Mouse (Mus musculus) frontal cortex, adult (tissue): ENCODE measurements at regions not wholly inside any gene's neighbourhood (a gene's known extent, or its start where the extent isn't known, plus 50 kb on each side); places are given as distances from the start of the nearest gene placed in this dataset.
"Not testable (repeated sequence)": the region's sequence is repeated elsewhere in the genome, so short reads cannot be mapped to it uniquely, and the experiment has no call there.

Source experiments
- ATAC-seq: cut with Nextera tagmentation; 2 replicates; pipeline ENCODE4 v1.9.2; 2017; ENCODE audit warnings: mild to moderate bottlenecking, moderate library complexity, mixed read lengths; ENCODE audit not compliant: low TSS enrichment

DNA sequence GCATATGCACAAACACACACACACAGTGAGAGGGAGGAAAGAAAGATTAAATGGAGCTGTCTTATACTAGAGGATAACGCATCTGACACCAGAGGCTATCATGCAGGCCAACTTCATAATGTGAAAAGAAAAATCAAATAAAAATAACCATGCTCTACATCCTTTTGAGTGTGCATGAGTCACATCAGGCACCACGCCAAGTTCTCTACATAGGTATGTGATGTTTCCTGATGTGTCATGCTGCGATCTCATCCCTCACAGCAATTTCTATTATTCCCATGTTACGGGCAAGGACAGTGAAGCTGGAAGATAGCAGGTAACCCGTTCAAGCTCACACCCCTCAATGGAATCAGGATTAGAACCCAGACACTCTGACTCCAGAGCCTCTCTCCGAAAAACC, 346.4 kb upstream of the Rgma start:
- no peak for ATAC-seq

DNA sequence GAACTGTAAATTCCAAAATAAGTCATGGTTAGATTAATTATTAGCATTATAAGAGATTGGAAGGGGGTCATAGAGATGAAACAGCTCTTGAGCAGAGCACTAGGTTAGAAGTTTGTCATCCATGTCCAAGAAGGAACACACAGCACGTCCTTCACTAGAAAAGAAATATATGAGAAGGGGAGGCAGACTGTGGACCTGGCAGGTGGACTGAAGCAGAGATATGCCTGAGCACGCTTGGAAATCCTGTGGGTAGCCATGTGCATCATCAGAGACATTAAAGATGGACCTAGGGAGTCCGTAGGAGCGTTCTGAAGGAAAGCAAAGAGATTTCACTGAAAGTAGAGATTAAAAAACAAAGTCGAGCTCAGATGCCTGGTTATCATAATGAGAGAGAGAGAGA, 343.9 kb upstream of the Rgma start:
- ATAC-seq, result no peak

DNA sequence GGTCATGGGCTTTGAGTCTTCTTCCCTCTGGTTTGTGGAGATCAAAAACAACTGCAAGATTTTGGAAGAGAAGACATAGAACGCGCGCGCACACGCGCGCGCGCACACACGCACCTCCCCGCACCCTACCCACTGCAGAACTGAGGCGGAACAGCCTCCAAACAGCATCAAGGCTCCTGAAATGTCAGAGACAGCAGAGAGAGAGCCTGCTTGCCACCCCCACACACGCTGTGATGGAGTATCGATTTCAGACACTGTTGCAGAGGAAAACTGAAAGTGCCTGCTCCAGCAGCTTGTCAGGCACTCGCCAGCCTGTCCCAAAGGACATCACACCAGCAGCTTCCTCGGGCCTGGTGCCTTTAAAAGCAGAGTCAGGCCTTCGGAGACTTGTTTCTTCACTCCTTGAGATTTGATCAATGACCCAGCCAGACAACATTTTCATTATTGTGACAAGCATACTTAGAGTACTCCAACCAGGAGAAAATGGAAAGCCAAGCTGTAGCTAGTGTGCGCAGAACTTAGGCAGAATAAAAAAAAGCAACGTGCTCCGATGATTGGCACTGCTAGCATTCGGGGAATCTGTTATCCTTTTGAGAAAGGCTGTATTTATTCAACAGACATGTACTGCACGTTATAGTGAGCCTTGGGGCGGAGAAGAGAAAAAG, 342.9 kb upstream of the Rgma start:
- ATAC-seq, result peak; percentile 92

DNA sequence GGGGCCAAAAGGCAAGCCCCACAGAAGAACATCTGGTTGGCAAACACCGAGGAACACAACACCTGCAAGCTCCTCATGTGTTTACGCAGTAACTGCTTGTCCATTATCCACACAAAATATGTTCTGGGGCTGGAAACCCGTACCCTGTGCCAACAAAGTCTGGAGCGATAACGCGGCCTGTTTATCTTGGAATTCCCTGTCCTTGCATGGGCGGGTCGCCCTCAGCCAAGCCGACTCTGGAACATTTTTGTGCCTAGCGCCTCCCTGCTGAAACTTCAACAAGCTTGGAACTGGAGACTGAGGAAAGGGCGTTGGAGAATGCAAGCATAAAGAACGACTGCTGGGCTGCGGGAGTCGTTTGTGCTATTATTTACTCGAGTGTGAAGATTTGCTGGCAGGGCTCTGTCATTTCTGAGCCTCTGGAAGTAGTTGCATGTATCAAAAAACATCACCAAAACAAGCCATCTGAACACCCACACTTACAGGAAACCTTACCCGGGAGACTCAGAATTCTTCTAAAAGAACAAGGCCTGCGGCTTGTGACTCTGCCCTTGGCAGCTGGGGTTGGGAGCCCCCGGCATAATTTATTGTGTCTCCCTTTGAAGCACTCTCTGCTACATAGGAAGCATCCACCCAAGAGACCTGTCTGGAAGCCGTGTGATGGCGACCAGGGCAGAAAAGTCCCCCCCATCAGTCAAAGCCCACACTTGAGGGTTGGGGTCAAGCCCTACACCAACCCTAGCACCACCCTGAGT, 338.3 kb upstream of the Rgma start:
- peak; percentile 45 for ATAC-seq

DNA sequence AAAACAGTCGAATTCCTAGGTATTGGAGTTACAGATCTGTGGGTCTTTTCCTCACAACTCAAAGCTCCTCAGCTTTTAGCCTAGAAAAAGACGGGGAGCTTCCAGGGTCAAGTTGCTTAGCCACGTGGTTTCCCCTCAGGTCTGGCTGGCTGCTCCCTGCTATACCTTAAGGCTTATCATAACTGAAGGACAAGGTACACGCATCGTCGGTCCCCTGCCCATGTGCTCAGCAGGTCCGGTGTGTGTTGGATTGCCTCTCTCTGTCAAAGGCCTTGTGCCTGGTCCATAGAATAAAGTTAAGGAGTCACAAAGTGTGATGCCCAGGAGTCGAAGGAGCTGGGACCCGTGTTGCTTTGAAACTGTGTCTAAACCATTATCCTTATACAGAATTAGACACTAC, 337.7 kb upstream of the Rgma start:
- no peak for ATAC-seq

DNA sequence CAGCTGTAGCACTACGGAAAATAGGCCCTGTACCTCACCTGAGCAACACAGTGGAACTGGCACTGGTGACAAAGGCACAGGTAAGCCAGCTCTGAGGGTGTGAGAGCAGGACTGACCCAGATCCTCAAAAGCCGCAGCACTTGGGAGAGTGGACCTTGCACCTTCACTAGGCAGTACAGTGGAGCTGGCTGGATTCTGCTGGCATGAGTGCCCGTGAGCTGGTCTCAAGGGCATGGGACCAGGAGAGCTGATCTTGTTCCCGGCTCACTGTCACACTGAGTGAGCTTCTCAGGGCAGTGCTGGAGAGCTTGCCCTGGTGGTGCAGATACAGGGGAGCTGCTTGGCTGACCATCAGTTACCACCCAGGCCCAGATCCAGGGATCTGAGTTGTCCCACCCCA, 335.4 kb upstream of the Rgma start:
- no peak for ATAC-seq

DNA sequence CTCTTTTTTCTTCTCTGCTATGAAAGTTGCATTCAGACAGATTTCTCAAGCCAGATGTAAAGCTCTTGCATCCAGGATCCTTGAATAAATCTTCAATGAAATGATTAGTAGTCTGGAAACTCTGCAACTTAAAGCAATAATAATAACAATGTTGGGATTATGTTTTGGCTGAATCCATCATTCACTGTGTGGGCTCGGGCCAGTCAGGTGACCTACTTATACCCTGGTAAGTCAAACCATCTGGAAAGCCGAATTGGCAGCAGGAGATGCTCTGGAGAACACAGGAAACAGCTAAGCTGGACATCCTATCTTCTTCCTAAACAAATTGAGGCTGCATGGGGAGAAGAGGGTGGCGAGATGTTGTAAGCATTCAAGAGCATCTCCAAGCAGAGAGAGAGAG, 331.0 kb upstream of the Rgma start:
- no peak for ATAC-seq

DNA sequence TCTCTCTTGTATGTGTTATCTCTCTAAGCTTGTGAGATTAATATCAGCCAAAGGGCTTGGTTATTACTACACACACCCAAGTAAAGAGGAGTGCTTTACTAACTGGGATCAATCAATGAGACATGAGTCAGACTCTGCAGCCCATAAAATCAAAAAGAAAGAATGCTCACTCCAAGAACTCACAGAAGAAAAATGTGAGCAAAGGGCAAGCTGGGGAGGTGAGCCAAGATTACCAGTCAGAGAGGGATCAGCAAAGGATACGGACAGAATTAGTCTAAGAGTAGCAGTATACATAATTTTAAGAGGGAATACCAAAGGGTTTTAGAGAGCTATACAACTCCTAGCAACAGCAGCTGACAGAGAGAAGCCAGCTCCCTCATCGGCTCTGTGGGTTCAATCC, 319.4 kb upstream of the Rgma start:
- ATAC-seq, result no peak

DNA sequence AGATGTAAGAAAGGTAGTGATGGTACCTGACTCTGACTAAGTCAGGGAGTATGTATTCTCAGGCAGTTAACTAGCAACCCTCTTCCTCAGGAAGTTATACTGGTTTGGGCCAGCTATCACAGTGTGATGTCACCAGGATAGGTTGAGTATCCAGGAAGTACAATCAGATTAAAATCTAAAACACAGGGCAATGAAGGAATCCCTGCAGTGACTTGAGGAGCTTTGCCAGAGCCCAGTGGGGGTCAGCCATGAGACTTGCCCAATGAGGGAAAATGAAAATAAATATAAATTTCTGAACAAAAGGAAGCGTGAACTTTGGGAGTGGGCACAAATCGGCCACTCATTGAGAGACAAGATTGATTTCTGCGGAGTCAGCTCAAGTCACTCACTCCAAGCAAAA, 311.8 kb upstream of the Rgma start:
- no peak for ATAC-seq

DNA sequence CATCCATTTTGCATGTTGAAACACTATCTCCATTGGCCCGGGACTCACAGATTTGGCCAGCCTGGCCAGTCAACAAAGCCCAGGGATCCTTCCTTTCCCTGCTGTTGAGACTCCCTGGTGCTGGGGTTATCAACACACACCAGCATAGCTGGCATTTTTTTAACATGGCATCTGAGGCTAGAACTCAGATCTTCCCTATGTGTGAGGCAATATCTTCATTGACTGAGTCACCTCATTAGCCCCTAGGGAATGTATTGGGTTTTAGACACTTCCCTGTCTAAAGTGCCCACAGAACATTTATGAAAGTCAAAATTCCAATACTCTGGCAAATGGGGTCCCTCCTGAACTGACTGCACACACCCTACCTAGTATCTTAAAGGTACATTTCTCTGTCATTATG, 306.8 kb upstream of the Rgma start:
- no peak for ATAC-seq

DNA sequence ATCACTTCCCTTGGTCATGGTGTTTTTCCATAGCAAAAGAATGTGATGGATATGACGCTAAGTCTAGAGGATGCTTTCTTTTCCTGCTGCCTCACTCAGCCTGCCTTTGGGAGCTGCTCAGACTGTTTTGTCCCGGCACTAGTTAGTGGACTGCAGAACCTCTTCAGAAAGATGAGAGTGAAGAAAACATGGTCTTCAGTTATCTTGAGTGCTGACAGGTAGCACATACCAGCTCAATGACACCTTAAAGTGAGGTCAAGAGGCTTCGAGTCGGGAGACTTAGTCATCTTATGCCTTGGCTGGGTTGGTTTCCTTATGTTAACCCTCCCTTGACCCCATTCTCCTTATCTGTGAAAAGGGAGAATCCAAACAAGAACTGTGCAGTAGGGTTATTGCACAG, 306.0 kb upstream of the Rgma start:
- ATAC-seq, result no peak

DNA sequence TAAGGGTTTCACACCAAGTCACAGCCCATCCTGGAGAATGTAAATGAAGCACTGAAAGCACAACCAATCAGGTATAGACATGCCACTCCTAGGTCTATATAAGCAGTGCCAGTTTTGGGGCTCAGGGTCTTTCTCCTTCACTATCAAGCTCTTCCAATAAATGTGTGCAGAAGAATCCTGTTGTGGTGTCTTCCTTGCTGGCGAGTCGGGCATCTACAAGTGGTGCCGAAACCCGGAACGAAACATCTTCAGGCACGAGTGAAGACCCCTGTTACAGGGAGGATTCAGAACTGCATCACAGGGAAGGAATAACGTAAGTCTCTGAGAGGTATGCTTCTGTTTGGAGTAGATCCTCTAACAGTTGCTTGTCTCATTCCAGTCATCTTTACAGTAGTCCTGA, 299.9 kb upstream of the Rgma start:
- not testable (repeated sequence) for ATAC-seq

DNA sequence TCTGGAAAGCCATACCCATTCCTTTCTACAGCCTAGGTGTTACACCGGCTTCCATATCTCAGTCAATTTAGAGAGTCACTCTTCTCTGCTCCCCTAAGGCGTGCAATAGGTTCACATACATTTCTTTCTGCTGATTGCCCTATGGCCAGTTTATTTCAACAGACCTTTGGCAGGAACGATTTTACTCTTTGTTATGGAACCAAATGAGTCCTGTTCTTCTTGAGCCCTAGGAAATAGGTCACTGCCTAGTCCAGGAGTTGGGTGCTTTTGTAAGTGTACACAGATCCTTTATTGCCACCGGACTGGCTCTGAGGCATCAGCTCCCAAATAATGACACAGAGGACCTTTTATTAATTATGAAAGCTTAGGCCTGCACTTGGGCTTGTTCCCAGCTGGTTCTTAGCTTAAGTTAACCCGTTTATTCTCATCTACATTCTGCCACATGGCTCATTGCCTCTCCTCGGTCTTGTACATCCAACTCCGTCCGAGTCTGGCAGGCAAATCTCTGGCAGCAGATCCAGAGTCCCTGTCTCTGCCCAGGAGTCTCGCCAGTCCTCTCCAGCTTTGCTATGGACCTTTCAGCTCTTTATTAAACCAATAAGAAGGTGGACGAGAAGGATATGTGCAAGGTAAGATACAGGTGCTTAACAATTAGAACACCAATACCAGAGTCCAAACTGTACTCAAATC, 287.7 kb upstream of the Rgma start:
- ATAC-seq, result 0 out of 2 replicates have a peak, but pooled peaks have one; percentile 50

DNA sequence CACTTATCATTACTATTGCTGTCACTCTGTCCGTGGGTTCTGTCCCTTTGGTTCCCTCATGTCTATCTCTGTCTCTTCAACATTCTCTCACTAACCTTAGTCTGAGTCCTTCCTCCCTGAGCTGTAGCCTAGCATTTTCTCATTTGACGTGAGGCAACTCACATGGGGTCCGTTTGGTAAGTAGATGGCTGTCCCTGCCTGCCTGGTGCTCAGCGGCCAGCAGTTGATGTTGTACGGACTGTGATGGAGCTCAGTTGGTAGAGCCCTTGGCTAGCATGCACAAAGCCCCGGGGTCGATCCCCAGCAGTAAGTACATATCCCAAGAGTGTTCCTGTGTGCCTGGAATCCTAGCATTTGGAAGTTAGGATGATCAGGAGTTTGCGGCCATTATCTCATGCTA, 287.0 kb upstream of the Rgma start:
- no peak for ATAC-seq

DNA sequence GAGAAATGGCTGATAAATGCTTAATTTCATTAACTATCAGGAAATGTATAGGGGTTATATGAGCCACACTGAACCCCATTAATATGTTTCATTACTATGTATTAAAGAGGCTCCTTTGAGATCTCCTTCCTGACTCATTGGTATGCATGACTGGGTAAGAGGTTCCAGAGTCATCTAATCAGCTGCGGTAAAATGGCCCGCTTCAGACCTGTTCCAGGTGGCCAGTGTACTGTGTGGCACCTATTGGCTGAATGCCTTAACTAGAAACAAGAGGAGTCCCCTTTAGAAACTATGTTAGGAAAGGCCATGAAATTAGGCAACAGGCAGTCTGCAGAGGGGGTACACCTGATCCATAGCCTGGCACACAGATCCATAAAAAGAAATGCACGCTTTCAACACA, 283.6 kb upstream of the Rgma start:
- no peak for ATAC-seq

DNA sequence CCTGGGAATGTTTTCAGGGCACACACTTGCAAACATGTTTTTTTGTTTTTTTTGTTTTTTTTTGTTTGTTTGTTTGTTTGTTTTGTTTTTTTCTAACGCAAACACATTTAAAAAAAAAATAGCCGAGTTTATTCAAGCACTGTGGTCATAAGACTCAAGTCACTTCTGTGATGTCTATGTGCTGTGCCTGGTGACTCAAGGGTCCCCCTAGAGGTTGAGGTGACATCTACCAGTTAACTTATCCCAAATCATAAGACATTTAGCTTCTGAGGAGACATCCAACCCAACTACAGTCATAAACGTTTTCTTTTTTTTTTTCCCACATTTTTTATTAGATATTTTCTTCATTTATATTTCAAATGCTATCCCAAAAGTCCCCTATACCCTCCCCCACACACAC, 281.2 kb upstream of the Rgma start:
- peak; percentile 65; the same call in 1 of the 2 replicates for ATAC-seq

DNA sequence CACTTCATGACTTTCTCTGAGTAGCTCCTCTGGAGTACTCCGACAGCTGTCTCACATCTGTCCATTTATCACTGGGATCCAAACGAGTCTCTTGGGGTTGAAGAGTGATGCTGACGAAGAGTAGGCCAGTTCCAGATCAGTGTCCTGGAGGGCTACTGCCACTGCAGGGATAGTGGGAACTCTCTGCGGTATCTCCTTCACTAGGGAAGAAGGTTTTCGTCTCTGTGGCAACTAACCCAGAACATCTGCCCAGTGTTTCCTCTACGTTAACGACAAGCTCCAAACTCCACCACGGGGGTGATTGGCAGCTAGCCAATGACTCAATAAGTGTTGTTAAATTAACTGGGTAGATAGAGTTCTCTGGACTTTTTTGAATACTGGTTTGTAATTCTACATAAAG, 256.4 kb upstream of the Rgma start:
- no peak for ATAC-seq

DNA sequence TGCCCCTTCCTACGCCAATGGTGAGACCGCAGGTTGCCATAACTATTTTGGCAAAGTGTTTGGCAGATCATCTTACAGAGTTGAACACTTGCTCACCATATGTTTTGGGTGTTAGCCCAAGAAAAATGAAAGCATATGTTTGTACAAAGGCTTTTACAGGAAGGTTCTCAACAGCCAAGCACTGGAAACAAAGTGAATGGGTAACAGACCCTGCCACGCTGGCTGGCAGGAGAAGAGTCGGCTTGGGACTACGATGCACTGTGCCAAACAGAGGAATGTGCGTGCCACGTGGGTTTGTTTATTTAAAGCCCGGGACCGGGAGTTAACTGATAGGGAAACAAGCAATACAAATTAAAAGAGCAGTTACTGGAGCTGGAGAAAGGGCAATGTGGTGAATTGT, 255.0 kb upstream of the Rgma start:
- peak; percentile 16; the same call in 1 of the 2 replicates for ATAC-seq

DNA sequence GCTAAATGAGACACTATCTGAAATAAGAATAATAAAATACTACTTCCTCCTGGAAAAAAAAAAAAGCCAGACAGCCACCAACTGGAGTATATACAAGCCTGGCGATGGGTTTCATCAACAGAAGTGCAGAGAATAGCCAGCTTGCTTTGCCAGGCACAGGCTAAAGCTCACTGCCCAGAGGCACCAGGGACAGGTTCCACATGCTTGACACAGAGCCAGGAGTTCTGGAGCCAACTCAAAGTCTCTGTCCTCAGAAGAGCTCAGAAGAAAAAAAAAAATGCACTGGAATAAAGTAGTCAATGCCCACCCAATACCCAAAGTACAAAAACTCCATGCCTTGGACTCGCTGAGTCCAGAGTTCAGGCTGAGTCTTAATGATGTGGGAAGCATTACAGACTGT, 250.3 kb upstream of the Rgma start:
- ATAC-seq, result no peak

DNA sequence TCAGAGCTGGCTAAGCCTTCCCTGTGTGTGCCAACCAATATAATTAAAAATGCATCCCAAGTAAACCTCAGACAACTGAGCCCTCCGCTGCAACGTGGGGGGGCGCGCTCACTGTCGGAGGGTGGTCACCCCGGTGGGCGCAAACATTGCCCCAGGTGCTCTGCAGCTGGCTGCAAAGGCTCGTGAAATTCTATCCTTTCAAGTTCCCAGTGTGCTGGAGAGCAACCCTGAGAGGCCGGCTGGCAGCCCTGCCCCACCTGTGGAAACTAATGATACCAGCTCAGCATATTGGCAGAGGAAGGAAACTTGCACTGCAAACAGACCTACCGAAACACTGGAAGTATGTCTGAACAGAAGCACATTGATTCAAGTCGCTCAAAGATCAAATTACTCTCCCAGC, 249.4 kb upstream of the Rgma start:
- no peak for ATAC-seq

DNA sequence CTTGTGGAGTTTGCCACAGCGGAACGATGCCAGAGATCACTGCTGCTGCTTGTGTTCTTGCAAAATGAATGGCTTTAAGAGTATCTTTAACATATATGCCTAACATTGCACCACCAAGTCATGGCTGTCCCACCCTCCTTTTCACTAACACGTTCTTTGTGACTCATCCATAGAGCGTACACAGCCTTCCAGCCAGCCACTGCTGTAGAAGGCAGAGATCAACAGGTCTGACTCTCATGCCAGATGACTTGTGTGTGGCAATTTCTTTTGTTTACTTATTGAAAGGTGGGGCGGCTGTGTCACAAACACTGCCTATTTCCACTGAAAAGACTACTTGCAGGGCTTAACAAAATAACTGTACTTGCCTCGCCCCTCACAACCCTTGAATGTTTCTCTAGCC, 239.5 kb upstream of the Rgma start:
- no peak for ATAC-seq

DNA sequence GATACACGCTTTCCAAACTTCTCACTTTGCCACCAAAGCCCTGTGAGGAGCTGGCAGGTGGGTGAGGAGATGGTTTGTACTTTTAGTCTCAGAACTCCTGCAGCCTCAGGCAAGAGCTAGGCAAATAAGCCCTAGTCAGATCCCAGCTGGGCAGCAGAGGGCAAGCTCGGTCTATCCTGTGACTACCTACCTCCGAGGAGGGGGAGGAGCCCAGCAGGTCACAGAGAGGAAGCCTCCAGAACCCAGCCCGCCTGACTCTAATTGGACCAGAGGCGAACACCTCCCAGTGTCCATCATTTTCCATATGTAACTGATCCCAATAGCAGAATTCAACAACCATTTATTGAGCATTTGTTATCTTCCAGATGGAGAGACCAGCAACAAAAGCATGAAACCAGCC, 237.0 kb upstream of the Rgma start:
- ATAC-seq, result peak; percentile 44; the same call in 1 of the 2 replicates

DNA sequence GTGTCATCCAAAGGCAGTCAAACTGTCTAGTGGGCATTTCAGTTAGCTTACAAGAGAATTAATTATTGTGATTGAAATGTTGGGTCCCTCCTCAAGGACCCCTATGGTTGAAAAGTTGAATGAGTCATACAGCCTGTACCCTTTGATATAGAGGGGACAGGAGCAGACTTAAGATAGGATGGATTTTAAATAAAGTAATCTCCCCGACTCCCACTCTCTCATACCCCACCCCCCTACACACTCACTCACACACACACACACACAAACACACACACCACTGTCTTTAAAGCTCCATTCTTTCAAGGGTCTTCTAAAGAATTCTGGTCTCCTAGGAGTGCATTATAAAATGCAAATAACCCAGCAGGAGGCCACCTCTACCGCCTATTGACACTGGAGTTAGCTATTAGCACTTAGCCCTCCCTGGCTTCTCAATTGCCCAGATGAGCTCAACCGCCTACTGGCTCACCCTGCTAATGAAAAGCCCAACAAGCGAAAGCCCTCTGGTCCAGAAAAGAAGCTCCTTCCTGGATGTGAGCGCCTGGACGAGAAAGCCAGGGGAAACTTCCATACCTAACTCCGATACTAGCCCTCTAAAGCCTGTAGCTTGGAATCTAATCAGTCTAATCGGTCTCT, 236.3 kb upstream of the Rgma start:
- ATAC-seq, result no peak
